Mouse (Mus musculus) forebrain, postnatal 0 days (tissue): ENCODE data around the gene Ccdc151. TPM values are rescaled to one million over a fixed set of nuclear protein-coding genes. Genes with fewer than 3 reads are reported as not detected.

Source experiments
- ATAC-seq: fragments of 200-750 bp; cut with Nextera tagmentation; 2 replicates; pipeline ENCODE4 v1.8.0; 2017; ENCODE audit warnings: mild to moderate bottlenecking, moderate library complexity
- DNase-seq: peaks from one replicate; pipeline ENCODE4 v3.0.0-alpha.2; 2015
- H3K27ac ChIP-seq: fragments of 300-500 bp; sonication (generic); 2 replicates; pipeline ENCODE4 v1.5.1; 2014; ENCODE audit warnings: low read depth, mild to moderate bottlenecking, antibody characterized with exemption, low read length, moderate library complexity, mixed read lengths
- H3K27me3 ChIP-seq: fragments of 300-500 bp; sonication (generic); 2 replicates; pipeline ENCODE4 v1.6.1; 2014; ENCODE audit warnings: mild to moderate bottlenecking, low read length, mixed read lengths; ENCODE audit not compliant: insufficient read depth
- H3K36me3 ChIP-seq: fragments of 300-500 bp; sonication (generic); 2 replicates; pipeline ENCODE4 v1.6.1; 2014; ENCODE audit warnings: mild to moderate bottlenecking, moderate library complexity; ENCODE audit not compliant: insufficient read depth
- H3K4me1 ChIP-seq: fragments of 300-500 bp; sonication (generic); 2 replicates; pipeline ENCODE4 v1.6.1; 2014; ENCODE audit warnings: antibody characterized with exemption; ENCODE audit not compliant: insufficient read depth
- H3K4me2 ChIP-seq: fragments of 300-500 bp; sonication (generic); 2 replicates; pipeline ENCODE4 v1.6.1; 2014; ENCODE audit warnings: low read depth, mild to moderate bottlenecking, moderate library complexity
- H3K4me3 ChIP-seq: fragments of 300-500 bp; sonication (generic); 2 replicates; pipeline ENCODE4 v1.5.1; 2014; ENCODE audit warnings: low read depth, low read length, mixed read lengths
- H3K9ac ChIP-seq: fragments of 300-500 bp; sonication (generic); 2 replicates; pipeline ENCODE4 v1.6.1; 2014; ENCODE audit warnings: mild to moderate bottlenecking
- H3K9me3 ChIP-seq: fragments of 300-500 bp; sonication (generic); 2 replicates; pipeline ENCODE4 v1.6.1; 2016; ENCODE audit warnings: low read length
- CTCF ChIP-seq: sonication (generic); IDR thresholded peaks from 2 replicates; pipeline ENCODE4 v1.5.1; 2016; ENCODE audit warnings: antibody characterized with exemption, control low read depth, low read depth
- WGBS: fragments of 180-500 bp; shearing (Covaris S2); extraction: QIAGEN DNeasy Blood & Tissue Kit; methylation state at CpG from one replicate; pipeline ENCODE4 v1.1.7; 2014; 5-methylcytosine and 5-hydroxymethylcytosine counted together
- polyA plus RNA-seq: library from polyadenylated mRNA; unstranded; fragments of >200 nt; fragmentation: Nextera tagmentation; extraction: Ambion mirVana; gene quantifications from 2 replicates; pipeline ENCODE4 v1.2.1, GENCODE M21; 2015
- total RNA-seq: library from RNA; depleted of rRNA; stranded (reverse); fragments of >200 nt; gene quantifications from 2 replicates; pipeline ENCODE4 v1.2.3, GENCODE M21; 2014

Ccdc151 gene
- total and polyA plus RNA-seq, 2 experiments from 2014 or later: 6.0 to 6.4 TPM

GRCm38 (mm10) chr9:22000296-22000695 is 2.1 kb downstream of the Ccdc151 start:
- no peak for TF ChIP-seq CTCF
- H3K4me3 ChIP-seq: no peak overlapping the region
- DNase-seq (no peak), ATAC-seq (no peak)
- peaks cover 21% of the 10 kb centered on the region for H3K4me1 ChIP-seq
- H3K27me3 ChIP-seq: no peaks in the 10 kb centered on the region
- H3K4me2 ChIP-seq: no peak overlapping the region
- WGBS: 94% methylated on average over 6 of the region's 6 CpGs
- no peaks in the 10 kb centered on the region for H3K9me3 ChIP-seq
- H3K27ac ChIP-seq: no peak overlapping the region
- no peak overlapping the region for H3K9ac ChIP-seq
- peaks cover 11% of the 10 kb centered on the region for H3K36me3 ChIP-seq

GRCm38 (mm10) chr9:21996178-21996867 is 6.1 kb downstream of the Ccdc151 start:
- no peak overlapping the region for H3K9ac ChIP-seq
- no peak overlapping the region for H3K4me2 ChIP-seq
- ATAC-seq (no peak), DNase-seq (no peak)
- H3K27me3 ChIP-seq: peaks cover 3% of the 10 kb centered on the region
- no peak overlapping the region for H3K27ac ChIP-seq
- no peak for TF ChIP-seq CTCF
- 92% methylated on average over 3 of the region's 3 CpGs for WGBS
- no peaks in the 10 kb centered on the region for H3K4me1 ChIP-seq
- H3K9me3 ChIP-seq: no peaks in the 10 kb centered on the region
- no peaks in the 10 kb centered on the region for H3K36me3 ChIP-seq
- no peak overlapping the region for H3K4me3 ChIP-seq

DNA sequence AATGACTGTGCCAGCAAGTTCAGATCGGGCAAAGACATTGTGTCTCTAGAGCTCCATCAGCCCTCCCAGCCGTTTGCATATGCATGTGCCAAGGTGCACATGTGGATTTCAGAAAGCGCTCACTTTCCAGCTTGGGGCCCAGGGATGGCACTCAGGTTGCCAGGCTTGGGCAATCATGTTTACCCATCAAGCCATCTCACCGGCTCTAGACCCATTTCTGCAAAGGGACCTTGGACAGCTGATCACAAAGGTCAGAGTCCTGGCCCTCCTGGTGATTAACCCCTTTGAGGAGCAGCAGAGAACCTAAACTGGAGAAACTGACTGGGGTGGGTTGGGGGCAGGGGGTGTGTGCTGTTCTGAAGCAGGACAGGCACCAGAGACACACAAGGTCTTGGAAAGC is 10.2 kb downstream of the Ccdc151 start:
- ATAC-seq: no peak
- WGBS: 71% methylated on average over 4 of the region's 4 CpGs
- no peak for TF ChIP-seq CTCF
- H3K4me2 ChIP-seq: no peak overlapping the region
- DNase-seq: no peak
- H3K36me3 ChIP-seq: no peaks in the 10 kb centered on the region
- no peak overlapping the region for H3K4me3 ChIP-seq
- peaks cover 30% of the 10 kb centered on the region for H3K27me3 ChIP-seq
- no peaks in the 10 kb centered on the region for H3K9me3 ChIP-seq
- no peak overlapping the region for H3K9ac ChIP-seq
- peaks cover 8% of the 10 kb centered on the region for H3K4me1 ChIP-seq
- no peak overlapping the region for H3K27ac ChIP-seq

- Histone ChIP-seq H3K4me1 (peaks cover 8% of the 10 kb centered on the region), H3K9me3 (no peaks in the 10 kb centered on the region), H3K27ac (no peak within 1 kb of the TSS), H3K4me2 (peak within 1 kb of the TSS; percentile 59), H3K36me3 (no peaks in the 10 kb centered on the region), H3K27me3 (peaks cover 41% of the 10 kb centered on the region), H3K4me3 (peak within 1 kb of the TSS; percentile 27), H3K9ac (peak within 1 kb of the TSS; percentile 31; the same call in 1 of the 2 replicates)
- no peak for DNase-seq
- WGBS: 3% methylated on average over 42 of the region's 42 CpGs
- TF ChIP-seq CTCF: no peak
- ATAC-seq: peak; percentile 50
Measured at GRCm38 (mm10) chr9:21989230-21990110, 13.0 kb downstream of the Ccdc151 start, which contains the start of gene Rgl3. Rgl3 (minus strand) TSS chr9:21989446.

- DNase-seq (no peak), ATAC-seq (peak; percentile 53)
- peak; percentile 31; the same call in 1 of the 2 replicates for TF ChIP-seq CTCF
- 2% methylated on average over 32 of the region's 32 CpGs for WGBS
- peak overlapping the region; percentile 31; the same call in 1 of the 2 replicates for H3K9ac ChIP-seq
- H3K36me3 ChIP-seq: no peaks in the 10 kb centered on the region
- peak overlapping the region; percentile 27 for H3K4me3 ChIP-seq
- H3K4me1 ChIP-seq: peaks cover 8% of the 10 kb centered on the region
- peaks cover 41% of the 10 kb centered on the region for H3K27me3 ChIP-seq
- no peak overlapping the region for H3K27ac ChIP-seq
- H3K9me3 ChIP-seq: no peaks in the 10 kb centered on the region
- H3K4me2 ChIP-seq: peak overlapping the region; percentile 59
Measured at GRCm38 (mm10) chr9:21988421-21989101, 13.9 kb downstream of the Ccdc151 start.

DNA sequence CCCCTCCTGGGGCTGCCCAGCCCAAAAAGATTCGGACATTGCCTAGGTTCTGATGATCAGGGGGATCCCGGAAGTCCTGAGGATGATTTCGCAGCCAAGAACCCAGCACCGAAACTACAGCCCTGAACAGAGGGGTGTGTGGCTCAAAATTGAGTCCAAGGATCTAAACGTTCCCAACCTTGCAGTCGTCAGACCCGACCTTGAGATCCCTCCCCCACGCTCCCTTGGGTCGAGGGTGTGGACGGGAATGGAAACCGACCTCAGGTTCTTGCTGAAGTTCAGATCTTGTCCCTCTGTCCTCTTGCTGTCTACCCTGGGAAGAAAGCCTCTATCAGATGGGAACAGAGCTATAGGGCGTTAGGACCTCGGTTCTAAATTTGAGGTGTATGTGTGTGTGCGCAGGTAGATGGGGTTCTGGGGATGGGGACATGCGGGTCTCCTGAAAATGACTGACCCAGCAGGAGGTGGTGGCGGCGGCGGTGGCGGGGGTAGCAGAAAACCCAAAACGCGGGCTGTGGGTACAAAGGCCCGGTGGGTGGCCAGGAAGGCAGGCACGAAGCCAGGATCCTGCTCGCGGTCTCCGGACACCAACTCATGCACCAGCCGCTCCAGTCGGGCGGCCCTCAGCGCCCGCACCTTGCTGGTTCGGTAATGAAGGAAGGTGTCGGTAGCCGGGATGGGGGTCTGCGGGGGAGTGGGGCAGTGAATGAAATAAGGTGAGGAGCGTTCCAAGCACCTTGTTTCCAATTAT is 14.7 kb downstream of the Ccdc151 start:
- WGBS: 14% methylated on average over 26 of the region's 36 CpGs
- H3K4me2 ChIP-seq: peak overlapping the region; percentile 59; the same call in 1 of the 2 replicates
- no peak overlapping the region for H3K9ac ChIP-seq
- ATAC-seq: no peak
- H3K36me3 ChIP-seq: no peaks in the 10 kb centered on the region
- no peak overlapping the region for H3K27ac ChIP-seq
- no peak for DNase-seq
- H3K4me3 ChIP-seq: no peak overlapping the region
- H3K27me3 ChIP-seq: peaks cover 43% of the 10 kb centered on the region
- no peak for TF ChIP-seq CTCF
- peaks cover 8% of the 10 kb centered on the region for H3K4me1 ChIP-seq
- H3K9me3 ChIP-seq: no peaks in the 10 kb centered on the region
